Mouse (Mus musculus): Measurements from ENCODE around the gene Atp8b3.

GRCm38 (mm10) chr10:80504724-80505123, 34.2 kb downstream of the Atp8b3 start:
- TF ChIP-seq MYOD1 (IDR thresholded peaks at IDR 0.05; ENCODE audit: control insufficient read depth, insufficient read length, low read depth) (no peak), CTCF (IDR thresholded peaks at IDR 0.05; ENCODE audit: control insufficient read depth, insufficient read depth, insufficient read length) (no peak), FOSL1 (IDR thresholded peaks at IDR 0.05; ENCODE audit: insufficient read depth, low read length, poor library complexity, severe bottlenecking) (no peak), USF1 (IDR thresholded peaks at IDR 0.05; ENCODE audit: low read depth) (no peak), MAX (IDR thresholded peaks at IDR 0.05) (no peak), CEBPB (IDR thresholded peaks at IDR 0.05; ENCODE audit: low read depth) (no peak), MYOG (IDR thresholded peaks at IDR 0.05; ENCODE audit: control insufficient read depth, extremely low read depth, insufficient read length) (no peak)

All from C2C12 (cell line).